Mouse (Mus musculus) monocyte, adult 59 days (primary cell): ENCODE results near the gene Olfr668. TPM values are rescaled to one million over a fixed set of nuclear protein-coding genes. Genes with fewer than 3 reads are reported as not detected.

ENCODE experiments used
- total RNA-seq, 2 experiments: library from RNA; stranded (reverse); gene quantifications; one replicate each; pipeline ENCODE4 v1.2.4; 2023

Gene Olfr668
- not detected for total RNA-seq

DNA sequence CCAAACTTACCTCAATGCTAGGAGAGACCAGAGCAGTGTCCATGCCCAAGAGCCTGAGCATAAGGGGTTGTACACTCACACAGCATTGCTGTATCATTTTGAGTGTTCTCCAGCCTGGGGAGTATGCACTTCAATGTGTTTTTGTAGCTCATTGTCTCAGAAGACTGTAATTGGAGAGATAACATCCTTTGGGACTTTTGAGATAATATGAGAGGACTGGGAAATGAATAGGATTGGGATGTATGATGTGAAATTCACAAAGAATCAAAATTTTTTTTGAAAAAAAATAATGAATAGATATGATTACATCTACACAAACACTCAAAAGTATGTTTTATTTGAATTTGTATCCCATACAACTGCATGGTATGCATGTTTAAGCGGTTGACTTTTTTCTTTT lies at the start of gene Olfr668:
Olfr668 (minus strand) TSS at position 101 of the 400 bp plus-strand sequence.

DNA sequence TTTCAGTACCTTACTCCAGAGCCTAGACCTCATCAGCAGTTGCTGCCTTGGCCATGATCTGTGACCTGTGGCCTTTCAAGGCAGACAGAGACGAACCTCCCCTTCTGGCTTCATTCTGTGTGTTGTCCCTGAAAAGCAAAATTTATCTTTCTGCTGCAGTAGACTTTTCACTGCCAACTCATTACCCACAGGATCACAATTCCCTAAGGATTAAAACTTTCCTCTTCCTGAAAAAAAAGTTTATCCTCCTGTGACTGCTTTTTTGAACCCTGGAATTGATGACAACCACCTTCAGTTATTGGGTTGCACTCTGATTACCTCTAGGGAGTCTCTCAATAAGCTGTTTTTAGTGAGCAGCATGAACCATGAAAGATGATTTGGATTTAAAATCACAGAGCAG lies 34.7 kb upstream of the Olfr668 start, which contains the start of gene Olfr670:
Olfr670 (minus strand) TSS at position 101 of the 400 bp plus-strand sequence.

DNA sequence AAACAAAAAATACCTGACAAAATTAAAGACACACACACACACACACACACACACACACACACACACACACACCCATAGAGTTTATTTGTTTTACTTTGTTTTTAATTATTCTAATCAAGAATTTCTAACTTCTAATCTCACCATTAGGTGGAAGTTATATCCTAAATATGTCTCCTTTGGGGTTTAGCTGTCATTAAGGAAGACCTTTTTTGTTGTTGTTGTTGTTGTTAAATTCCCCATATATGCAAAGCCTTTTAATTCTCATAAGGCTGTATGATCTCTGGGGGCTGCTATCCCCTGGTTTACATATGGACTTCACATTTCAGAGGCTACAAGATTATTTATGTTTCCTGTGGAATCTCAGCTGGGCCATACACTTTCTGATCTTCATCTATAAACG lies 6.1 kb upstream of the Olfr668 start, which contains the start of gene Olfr669:
Olfr669 (plus strand) TSS at position 301 of the 400 bp plus-strand sequence.

DNA sequence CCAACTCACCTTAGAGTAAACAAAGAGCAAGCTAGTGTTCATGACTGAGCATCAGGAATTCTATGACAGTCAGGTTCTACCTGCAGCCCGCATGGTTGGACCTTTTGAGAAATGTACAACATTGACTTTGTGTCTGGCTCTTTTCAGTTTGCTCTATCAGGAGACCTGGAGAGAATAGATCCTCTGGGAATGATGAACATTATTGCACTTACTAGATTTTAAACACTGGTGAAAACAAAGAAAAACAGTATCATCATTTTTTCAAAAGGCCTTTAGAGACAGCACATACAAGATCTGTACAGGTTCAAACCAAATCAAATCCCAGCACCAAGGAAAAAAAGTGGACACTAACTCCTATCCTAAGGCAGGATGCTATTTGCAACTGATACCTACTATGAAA lies 6.5 kb downstream of the Olfr668 start, which contains the start of gene Olfr667:
Olfr667 (minus strand) TSS at position 101 of the 400 bp plus-strand sequence.

DNA sequence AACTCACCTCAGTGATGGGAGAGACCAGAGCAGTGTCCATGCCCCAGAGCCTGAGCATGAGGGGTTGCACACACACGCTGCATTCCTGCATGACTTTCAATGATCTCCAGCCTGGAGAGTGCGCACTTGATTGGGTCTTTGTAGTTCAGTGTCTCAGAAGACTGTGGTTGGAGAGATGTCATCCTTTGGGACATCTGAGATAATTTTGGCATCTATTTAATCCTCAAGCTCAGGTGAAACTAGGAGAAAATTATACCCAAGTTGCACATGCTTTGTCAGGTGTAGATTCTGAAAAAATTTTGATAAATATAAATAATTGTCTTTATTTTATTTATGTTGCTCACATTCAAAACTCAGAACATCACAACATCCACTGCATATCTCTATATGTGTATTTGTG lies 32.0 kb downstream of the Olfr668 start, which contains the start of gene Olfr666:
Olfr666 (minus strand) TSS at position 101 of the 400 bp plus-strand sequence.

DNA sequence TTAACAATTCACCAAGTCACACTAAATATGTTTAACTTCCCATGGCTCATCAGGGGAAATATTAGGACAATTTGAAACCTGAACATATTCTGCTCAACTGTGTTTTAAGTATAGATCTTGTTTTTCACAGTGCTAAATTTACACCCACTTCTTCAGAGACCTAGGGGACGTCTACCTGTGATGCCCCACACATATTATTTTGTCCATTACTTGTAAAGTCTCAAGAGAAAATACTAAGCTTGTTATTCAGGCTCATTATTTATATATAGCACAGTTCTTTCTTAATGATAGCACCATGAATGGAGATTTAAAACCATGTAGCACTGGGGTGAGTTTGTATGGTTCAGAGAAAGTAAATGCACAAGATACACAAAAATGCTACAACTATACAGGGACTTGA lies 50.1 kb downstream of the Olfr668 start, which contains the start of gene Olfr665:
Olfr665 (plus strand) TSS at position 301 of the 400 bp plus-strand sequence.

Other genes with a start within 250 kb of the Olfr668 start
- gene Olfr661, start 241.6 kb downstream of the Olfr668 start, total RNA-seq, result not detected
- gene Usp17le, start 150.6 kb downstream of the Olfr668 start, total RNA-seq, result not detected
- gene Usp17lb, start 85.5 kb downstream of the Olfr668 start, total RNA-seq, result not detected
- not detected for gene Usp17la, start 71.0 kb downstream of the Olfr668 start, total RNA-seq
- gene Olfr665, start 50.0 kb downstream of the Olfr668 start, total RNA-seq, result not detected
- not detected for gene Olfr666, start 32.1 kb downstream of the Olfr668 start, total RNA-seq
- gene Olfr667, start 6.6 kb downstream of the Olfr668 start, total RNA-seq, result not detected
- not detected for gene Olfr669, start 6.2 kb upstream of the Olfr668 start, total RNA-seq
- not detected for gene Olfr670, start 34.6 kb upstream of the Olfr668 start, total RNA-seq
- gene Olfr671, start 51.1 kb upstream of the Olfr668 start, total RNA-seq, result not detected
- gene Olfr672, start 74.0 kb upstream of the Olfr668 start, total RNA-seq, result not detected
- not detected for gene Olfr675, start 100.4 kb upstream of the Olfr668 start, total RNA-seq
- not detected for gene Olfr676, start 104.6 kb upstream of the Olfr668 start, total RNA-seq
- gene Olfr677, start 123.3 kb upstream of the Olfr668 start, total RNA-seq, result not detected
- not detected for gene Olfr678, start 136.4 kb upstream of the Olfr668 start, total RNA-seq
- not detected for gene Olfr679, start 153.1 kb upstream of the Olfr668 start, total RNA-seq
- gene Olfr680-ps1, start 164.8 kb upstream of the Olfr668 start, total RNA-seq, result not detected
- not detected for gene Olfr681, start 188.8 kb upstream of the Olfr668 start, total RNA-seq
- not detected for gene Olfr683, start 219.0 kb upstream of the Olfr668 start, total RNA-seq
- gene Olfr684, start 235.6 kb upstream of the Olfr668 start, total RNA-seq, result not detected